Mouse (Mus musculus) heart, adult 2 months (tissue): ENCODE results near the gene Cct7.

Experiments
- CTCF ChIP-seq: fragments of 200-600 bp; IDR thresholded peaks from 2 replicates; pipeline ENCODE4 v1.8.1; 2022; ENCODE audit warnings: antibody characterized with exemption, mild to moderate bottlenecking, moderate library complexity
- POLR2A ChIP-seq: fragments of 200-500 bp; IDR thresholded peaks from 2 replicates; pipeline ENCODE4 v1.6.1; 2011; ENCODE audit warnings: mild to moderate bottlenecking, low read depth, low read length, control low read depth; ENCODE audit not compliant: insufficient read depth

DNA sequence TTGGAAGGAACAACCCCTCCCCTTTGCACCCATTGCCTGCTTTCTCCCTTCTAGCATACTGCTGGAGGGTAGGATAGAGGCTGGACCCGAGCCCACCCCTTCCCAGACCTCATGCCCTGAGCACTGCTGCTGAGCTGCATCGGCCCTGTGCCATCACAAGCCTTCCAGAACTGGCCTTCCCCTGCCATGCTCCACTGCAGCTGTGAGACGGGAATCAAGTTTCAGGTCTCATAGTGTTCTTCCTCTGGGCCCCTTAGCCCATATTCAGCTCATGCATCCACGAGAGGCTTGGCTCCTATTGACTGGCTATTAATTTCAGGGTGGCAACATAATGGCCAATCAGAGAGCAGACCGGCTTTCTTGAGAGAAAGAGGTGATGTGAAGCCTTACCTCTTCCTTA, 6.0 kb upstream of the Cct7 start:
- TF ChIP-seq CTCF: no peak
- no peak for TF ChIP-seq POLR2A
